Mouse (Mus musculus) heart, adult 2 months (tissue): ENCODE data around the gene Iqsec1. TPM values are rescaled to one million over a fixed set of nuclear protein-coding genes. Genes with fewer than 3 reads are reported as not detected.
A peak's percentile ranks its signal among the peaks of the same experiment; 100 is the strongest.

ENCODE experiments used
- DNase-seq, 2 experiments: peaks; one replicate each; pipeline ENCODE4 v3.0.0; 2021
- H3K27ac ChIP-seq: fragments of 200-600 bp; 2 replicates; pipeline ENCODE4 v1.8.1; 2022
- H3K27me3 ChIP-seq: fragments of 200-500 bp; 2 replicates; pipeline ENCODE4 v1.6.1; 2012; ENCODE audit warnings: mild to moderate bottlenecking, low read length, inconsistent platforms, mixed read lengths; ENCODE audit not compliant: control insufficient read depth, insufficient read depth
- H3K36me3 ChIP-seq: fragments of 200-500 bp; 2 replicates; pipeline ENCODE4 v1.6.1; 2012; ENCODE audit warnings: low read length, inconsistent platforms; ENCODE audit not compliant: control insufficient read depth, insufficient read depth
- H3K4me1 ChIP-seq: fragments of 200-500 bp; 2 replicates; pipeline ENCODE4 v1.6.1; 2011; ENCODE audit warnings: low read length; ENCODE audit not compliant: control insufficient read depth, insufficient read depth
- H3K4me3 ChIP-seq: fragments of 200-600 bp; 2 replicates; pipeline ENCODE4 v1.8.1; 2022
- H3K79me2 ChIP-seq: fragments of 200-500 bp; replicated peaks from 2 replicates; pipeline ENCODE4 v1.6.1; 2012; ENCODE audit warnings: mild to moderate bottlenecking, inconsistent platforms, low read length, moderate library complexity, mixed read lengths; ENCODE audit not compliant: control insufficient read depth, insufficient read depth
- H3K9ac ChIP-seq: fragments of 200-500 bp; 2 replicates; pipeline ENCODE4 v1.6.1; 2012; ENCODE audit warnings: low read depth, mild to moderate bottlenecking, control low read depth, inconsistent platforms, low read length, mixed read lengths
- CTCF ChIP-seq: fragments of 200-600 bp; IDR thresholded peaks from 2 replicates; pipeline ENCODE4 v1.8.1; 2022; ENCODE audit warnings: antibody characterized with exemption, mild to moderate bottlenecking, moderate library complexity
- EP300 ChIP-seq: fragments of 200-500 bp; IDR thresholded peaks from 2 replicates; pipeline ENCODE4 v1.6.1; 2011; ENCODE audit warnings: low read depth, low read length, control low read depth; ENCODE audit not compliant: insufficient read depth
- POLR2A ChIP-seq: fragments of 200-500 bp; IDR thresholded peaks from 2 replicates; pipeline ENCODE4 v1.6.1; 2011; ENCODE audit warnings: mild to moderate bottlenecking, low read depth, low read length, control low read depth; ENCODE audit not compliant: insufficient read depth
- WGBS: fragments of 180-500 bp; shearing (Covaris S2); methylation state at CpG from one replicate; pipeline ENCODE4 v1.1.7; 2018; 5-methylcytosine and 5-hydroxymethylcytosine counted together
- intact Hi-C: fragments of 180-260 bp; cut with DNase I; formaldehyde crosslinking; loops from one replicate; pipeline ENCODE4 v1.15.1; 2025
- polyA plus RNA-seq: library from polyadenylated mRNA; depleted of rRNA; stranded (reverse); fragments of >200 nt; gene quantifications from 2 replicates; pipeline ENCODE4 v1.2.3, GENCODE M21; 2012
- total RNA-seq, 2 experiments: library from RNA; stranded (reverse); gene quantifications; 2 replicates each; pipeline ENCODE4 v1.2.3; 2021

Iqsec1 gene
- total and polyA plus RNA-seq, 3 experiments: 100 to 147 (median 146) TPM

GRCm38 (mm10) chr6:90712486-90713480, 275.7 kb downstream of the Iqsec1 start:
- H3K27me3 ChIP-seq: no peaks in the 10 kb centered on the region
- H3K4me3 ChIP-seq: no peak overlapping the region
- intact Hi-C loops: no loop called here
- peak overlapping the region; percentile 51 for H3K27ac ChIP-seq
- peaks cover 16% of the 10 kb centered on the region for H3K36me3 ChIP-seq
- peaks cover 56% of the 10 kb centered on the region for H3K4me1 ChIP-seq
- WGBS: 37% methylated on average over 8 of the region's 8 CpGs
- H3K9ac ChIP-seq: no peak overlapping the region
- H3K79me2 ChIP-seq: peaks cover 9% of the 10 kb centered on the region
- TF ChIP-seq POLR2A: 0 out of 2 replicates have a peak, but pooled peaks have one; percentile 16
- TF ChIP-seq EP300: 0 out of 2 replicates have a peak, but pooled peaks have one; percentile 17
- no peak for TF ChIP-seq CTCF
- peak in 1 of 2 experiments; percentile 72 for DNase-seq

DNA sequence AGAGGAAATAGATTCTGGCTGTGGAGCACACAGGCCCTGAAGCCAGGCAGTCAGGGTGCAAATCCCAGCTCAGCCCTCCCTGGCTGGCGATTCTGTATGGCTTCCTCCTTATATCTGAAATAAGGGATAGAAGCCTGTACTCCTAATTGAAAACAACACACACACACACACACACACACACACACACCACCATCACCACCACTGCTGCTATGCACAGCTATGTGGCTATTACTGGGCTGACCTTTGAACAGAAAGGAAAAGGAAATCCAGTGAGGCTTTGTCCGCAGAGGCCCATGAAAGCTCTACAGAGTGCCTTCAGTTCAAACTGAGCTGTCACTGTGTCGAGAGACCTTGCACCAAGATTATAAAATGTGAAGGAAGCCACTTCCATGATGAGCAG, 276.4 kb downstream of the Iqsec1 start:
- intact Hi-C loops: no loop called here
- 31% methylated on average over 3 of the region's 3 CpGs for WGBS

GRCm38 (mm10) chr6:90711476-90712035, 276.9 kb downstream of the Iqsec1 start:
- Histone ChIP-seq H3K9ac (no peak overlapping the region), H3K4me1 (peaks cover 60% of the 10 kb centered on the region), H3K79me2 (peaks cover 9% of the 10 kb centered on the region), H3K27me3 (no peaks in the 10 kb centered on the region), H3K36me3 (peaks cover 16% of the 10 kb centered on the region), H3K4me3 (no peak overlapping the region), H3K27ac (peak overlapping the region; percentile 63)
- 41% methylated on average over 12 of the region's 12 CpGs for WGBS
- TF ChIP-seq EP300 (no peak), POLR2A (no peak), CTCF (no peak)
- intact Hi-C loops: no loop called here
- DNase-seq: no peak

More for the DNA sequence above, 276.4 kb downstream of the Iqsec1 start:
- Histone ChIP-seq H3K4me1 (peaks cover 59% of the 10 kb centered on the region), H3K9ac (no peak overlapping the region; the same call in 1 of the 2 replicates), H3K4me3 (no peak overlapping the region), H3K79me2 (peaks cover 9% of the 10 kb centered on the region), H3K27me3 (no peaks in the 10 kb centered on the region), H3K36me3 (peaks cover 16% of the 10 kb centered on the region), H3K27ac (peak overlapping the region; percentile 63)
- TF ChIP-seq CTCF: no peak
- TF ChIP-seq POLR2A: no peak
- TF ChIP-seq EP300: no peak
- no peak for DNase-seq

DNA sequence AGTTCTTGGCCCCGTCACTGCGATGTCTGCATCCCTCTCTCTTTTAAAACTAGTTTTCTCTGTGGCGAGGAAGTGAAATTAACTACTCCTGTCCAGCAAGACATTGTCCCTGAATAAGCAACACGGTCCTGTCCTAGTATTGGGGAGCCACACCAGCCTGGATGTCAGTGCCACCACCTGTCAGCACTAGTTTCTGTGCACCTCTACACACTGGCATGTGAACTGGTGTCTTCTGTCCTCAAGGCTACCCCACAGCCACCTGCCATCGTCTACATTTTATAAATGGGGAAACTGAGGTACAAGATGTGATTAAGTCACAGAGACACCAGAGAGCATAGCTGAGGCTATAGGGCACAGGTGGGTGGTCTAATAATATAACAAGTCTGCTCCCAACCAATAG, 277.7 kb downstream of the Iqsec1 start:
- Histone ChIP-seq H3K27me3 (no peaks in the 10 kb centered on the region), H3K27ac (no peak overlapping the region; the same call in 1 of the 2 replicates), H3K4me3 (no peak overlapping the region), H3K79me2 (peaks cover 9% of the 10 kb centered on the region), H3K9ac (no peak overlapping the region), H3K4me1 (peaks cover 64% of the 10 kb centered on the region), H3K36me3 (peaks cover 19% of the 10 kb centered on the region)
- 70% methylated on average over 5 of the region's 5 CpGs for WGBS
- intact Hi-C loops: no loop called here
- no peak for DNase-seq
- TF ChIP-seq CTCF: no peak
- no peak for TF ChIP-seq POLR2A
- TF ChIP-seq EP300: no peak

DNA sequence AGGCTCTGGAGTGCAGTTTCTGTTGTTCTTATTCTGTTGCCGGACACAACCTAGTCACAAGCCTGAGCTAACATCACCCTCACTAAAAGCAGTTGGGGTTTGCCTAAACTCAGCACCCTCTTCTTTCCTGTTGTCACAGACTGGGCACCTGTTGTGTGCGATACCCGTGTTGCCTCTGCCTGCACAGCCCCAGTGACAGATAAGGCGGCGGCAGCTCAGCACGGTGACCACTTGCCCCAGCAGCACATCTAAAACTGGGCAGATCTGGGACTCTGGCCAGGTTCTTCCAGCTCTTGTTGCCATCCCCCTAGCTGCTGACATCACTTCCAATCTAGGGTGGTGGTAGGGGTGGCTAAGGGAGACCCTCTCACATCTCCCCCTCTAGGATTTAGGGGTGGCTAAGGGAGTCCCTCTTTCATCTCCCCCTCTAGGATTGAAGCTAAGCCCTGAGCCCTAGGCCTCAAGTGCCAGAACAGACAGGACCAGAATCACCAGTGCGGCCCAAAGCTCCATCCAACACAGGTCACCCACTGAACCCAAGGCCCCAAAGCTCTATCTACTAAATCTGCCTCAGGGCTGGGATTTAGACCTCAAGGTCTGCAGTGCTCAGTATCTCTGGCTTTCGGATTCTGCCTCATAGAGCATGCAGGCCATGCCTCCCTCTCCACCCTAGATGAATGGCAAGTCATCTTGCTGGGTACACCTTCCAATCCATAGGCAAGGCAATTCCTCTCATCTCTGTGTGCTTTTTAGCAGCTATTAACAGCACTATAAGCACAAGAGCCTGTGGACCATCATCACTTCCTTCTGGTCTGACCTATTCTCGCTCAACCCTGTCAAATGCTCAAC, 278.3 kb downstream of the Iqsec1 start:
- Histone ChIP-seq H3K27ac (peak overlapping the region; percentile 21; the same call in 1 of the 2 replicates), H3K79me2 (peaks cover 9% of the 10 kb centered on the region), H3K9ac (no peak overlapping the region), H3K36me3 (peaks cover 20% of the 10 kb centered on the region), H3K4me3 (no peak overlapping the region), H3K27me3 (no peaks in the 10 kb centered on the region), H3K4me1 (peaks cover 69% of the 10 kb centered on the region)
- TF ChIP-seq POLR2A: no peak
- no peak for TF ChIP-seq CTCF
- TF ChIP-seq EP300: 0 out of 2 replicates have a peak, but pooled peaks have one; percentile 14
- intact Hi-C loops: no loop called here
- 57% methylated on average over 9 of the region's 9 CpGs for WGBS
- peak in 1 of 2 experiments; percentile 58 for DNase-seq
